Mouse (Mus musculus): ENCODE data around the gene Pkd1l2.

- TF ChIP-seq POLR2A (IDR thresholded peaks at IDR 0.05; ENCODE audit: borderline replicate concordance, insufficient read depth, low read length) (no peak), CTCF (IDR thresholded peaks at IDR 0.05; ENCODE audit: borderline replicate concordance, insufficient read depth, low read depth, low read length) (no peak)
These were observed 134.7 kb downstream of the Pkd1l2 start for GRCm38 (mm10) chr8:116947589-116947988.

All from cerebellum, adult 2 months (tissue).